Mouse (Mus musculus): ENCODE measurements around the gene Ltc4s.

The Ltc4s gene

DNA sequence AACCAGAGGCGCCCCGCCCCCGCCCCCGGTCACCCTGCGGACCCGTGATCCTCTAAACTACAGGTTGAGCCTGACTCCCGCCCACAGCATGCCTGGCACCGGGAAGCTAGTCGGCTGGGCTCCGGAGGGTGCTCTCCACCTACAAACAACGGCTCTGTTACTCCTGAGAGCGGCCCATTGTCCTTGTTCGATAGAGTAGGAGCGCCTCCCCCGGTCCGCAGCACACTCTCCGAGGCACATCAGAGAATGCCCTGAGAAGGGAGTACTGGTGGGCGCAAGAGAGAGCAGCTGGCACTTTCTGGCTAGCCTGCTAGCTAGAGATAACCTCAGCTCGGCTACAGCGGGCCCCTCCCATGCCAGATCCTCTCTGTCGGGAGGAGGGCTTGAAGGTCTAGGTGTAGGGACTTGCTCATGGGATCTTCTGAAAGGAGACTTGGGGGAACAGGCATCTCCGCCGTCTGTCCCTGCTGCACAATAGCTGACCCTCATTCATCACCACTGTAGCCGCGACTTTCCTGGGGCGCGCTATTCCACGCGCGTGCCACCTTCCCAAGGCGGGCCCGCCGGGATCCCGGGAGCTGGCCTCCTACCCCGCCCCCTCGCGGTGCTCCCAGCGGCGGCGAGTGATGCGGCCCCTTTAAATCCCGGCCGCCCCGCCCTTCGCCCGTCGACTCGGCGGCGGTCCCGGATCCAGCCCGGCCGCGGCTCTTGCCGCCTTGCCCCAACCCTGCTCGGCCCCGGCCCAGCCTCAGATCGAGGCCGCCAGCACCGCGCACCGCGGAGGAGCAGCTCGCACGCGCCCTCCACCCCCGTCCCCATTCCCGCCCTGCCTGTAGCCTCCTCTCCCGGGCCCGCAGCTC, 13.5 kb downstream of the Ltc4s start:
- peak; percentile 85 to 94 for DNase-seq (ENCODE audit: low spot score in 2 of 2)

DNA sequence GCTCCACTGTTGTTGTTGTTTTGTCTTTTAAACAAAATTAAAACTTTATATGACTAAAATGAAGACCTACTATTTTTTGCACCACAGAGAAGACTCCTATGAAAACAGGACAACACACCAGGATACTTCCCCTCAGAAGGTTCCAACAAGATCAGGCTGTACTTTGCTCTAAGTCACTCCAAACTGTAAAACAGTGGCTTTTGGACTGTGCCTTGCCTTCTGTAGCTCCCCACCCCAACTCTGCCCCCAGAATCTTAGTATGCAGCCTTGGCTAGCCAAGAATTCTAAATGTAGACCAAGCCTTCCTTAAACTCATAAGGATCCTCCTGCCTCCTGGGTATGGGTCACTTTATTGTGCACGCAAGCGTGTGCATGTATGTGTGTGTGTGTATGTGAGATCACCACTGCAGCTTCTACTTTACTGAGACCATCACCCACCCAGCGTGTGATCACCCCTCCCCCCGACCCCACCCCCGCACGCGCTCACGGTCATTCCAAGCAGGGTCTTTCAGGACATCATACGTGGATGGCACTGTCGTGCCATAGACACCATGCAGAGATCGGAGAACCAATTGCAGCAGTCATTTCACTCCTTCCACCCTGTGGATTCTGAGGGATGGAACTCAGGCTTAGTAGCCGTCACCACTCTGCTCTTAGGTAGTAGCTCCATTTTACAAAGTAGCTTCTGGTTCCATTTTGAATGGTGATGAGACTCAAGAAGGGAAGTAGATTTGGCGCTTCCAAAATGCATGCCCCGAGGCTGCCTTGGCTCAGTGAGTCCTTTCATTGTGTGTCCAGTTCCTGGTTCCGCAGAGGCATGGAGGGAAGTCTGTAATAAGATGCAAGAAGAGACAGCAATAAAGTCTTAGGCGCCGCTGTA, 14.4 kb downstream of the Ltc4s start:
- DNase-seq (ENCODE audit: low spot score in 2 of 2): peak in 1 of 2 experiments; percentile 62

DNA sequence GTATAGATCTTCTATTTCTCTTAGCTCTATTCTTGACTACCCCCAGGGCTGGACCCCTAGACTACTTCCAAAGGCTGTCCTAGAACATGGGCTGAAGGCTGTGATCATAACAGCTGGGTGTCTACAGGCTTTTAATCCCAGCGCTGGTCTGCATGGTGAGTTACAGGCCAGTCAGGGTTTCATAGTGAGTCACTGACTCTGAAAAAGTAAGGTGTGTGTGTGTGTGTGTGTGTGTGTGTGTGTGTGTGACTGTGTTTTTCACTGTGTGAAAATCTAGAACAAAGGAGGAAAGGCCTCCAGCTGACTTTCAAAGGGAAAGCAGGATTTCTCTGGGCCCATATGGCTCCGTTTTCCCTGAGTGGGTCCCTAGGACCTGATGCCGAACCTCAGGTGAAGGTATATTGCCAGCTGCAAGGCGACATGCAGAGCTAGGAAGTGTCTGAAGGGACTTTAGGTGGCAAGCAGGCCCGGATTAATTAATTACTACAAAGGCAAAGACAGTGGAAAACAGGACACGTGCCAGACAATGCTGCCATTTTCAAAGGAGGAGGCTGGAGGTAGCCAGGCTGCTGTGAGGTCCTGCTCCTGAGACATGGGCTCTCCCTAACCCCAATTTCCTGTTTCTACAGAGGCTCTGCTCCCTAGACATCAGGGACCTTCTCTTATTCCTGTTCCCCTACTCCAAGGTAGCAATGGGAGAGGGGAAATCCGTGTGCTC, 15.7 kb downstream of the Ltc4s start:
- DNase-seq (ENCODE audit: low spot score in 2 of 2): no peak

GRCm38 (mm10) chr11:50219833-50220232, 18.6 kb downstream of the Ltc4s start:
- DNase-seq (ENCODE audit: low spot score in 2 of 2): no peak

- DNase-seq (ENCODE audit: low spot score in 2 of 2): no peak
These were observed 20.6 kb downstream of the Ltc4s start for GRCm38 (mm10) chr11:50217811-50218210.

- peak in 1 of 2 experiments; percentile 61 for DNase-seq (ENCODE audit: low spot score in 2 of 2)
These were observed 21.6 kb downstream of the Ltc4s start for GRCm38 (mm10) chr11:50216724-50217366.

DNA sequence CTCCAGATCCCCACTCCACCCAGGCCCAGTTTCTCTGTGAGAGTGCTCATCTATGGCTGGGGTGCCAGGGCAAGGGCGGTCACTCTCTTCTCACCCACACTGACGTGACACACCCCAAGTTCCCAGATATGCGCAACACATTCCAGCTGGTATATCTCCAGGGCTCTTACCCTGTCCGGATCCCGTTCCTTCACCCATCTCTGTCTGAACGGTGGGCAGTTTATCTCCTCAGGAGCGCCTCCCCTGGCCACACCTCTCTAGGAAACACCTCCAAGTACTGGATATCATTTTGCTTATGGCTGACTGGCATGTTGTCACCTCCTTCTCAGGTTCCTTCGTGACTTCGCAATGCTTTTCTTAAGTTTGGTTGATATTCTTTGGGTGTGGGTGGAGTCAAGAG, 22.8 kb downstream of the Ltc4s start:
- DNase-seq (ENCODE audit: low spot score in 2 of 2): no peak

GRCm38 (mm10) chr11:50214631-50215030, 23.8 kb downstream of the Ltc4s start:
- no peak for DNase-seq (ENCODE audit: low spot score in 2 of 2)

DNA sequence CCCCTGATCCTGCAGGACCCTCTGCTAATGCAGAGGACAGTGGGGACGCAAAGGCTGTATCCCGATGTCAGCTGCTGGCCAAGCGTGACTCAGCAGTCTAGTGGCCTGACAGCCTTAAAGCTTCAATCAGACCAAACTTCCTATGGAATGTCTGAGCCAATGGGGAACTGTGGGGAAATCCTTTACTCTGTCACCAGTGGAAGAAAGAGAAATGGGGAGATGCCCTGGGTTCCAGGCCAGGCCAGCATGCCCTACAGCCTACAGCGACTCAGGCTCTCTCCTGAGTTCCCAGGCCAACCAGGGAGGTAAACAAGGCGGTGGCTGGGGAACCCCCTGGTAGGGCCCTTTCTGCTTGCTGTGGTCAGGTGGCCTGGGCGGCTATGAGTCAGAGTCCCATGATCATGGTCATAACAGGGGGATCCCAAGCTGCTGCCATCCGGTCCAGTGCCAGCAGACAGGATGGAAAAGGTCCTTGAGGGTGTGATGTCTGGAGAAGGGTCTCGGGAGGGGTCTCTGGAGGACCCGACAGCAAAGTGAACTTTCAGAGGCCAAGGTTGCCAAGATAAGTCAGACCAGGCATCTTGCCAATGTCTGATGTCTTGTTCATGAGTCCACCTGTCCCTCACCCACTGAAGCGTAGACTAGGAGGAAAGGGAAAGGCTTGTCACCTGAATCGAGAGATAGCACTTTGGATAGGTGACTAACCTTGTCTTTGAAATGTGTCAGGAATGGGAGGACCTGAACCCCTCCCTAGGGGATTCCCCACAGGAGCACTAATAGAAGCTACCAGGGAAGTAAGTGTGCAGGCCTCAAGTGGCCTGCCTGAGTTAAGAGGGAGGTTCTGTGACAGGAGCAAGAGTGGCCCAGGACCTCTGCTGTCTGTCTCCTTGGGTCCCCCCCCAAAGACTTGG, 25.3 kb downstream of the Ltc4s start:
- DNase-seq (ENCODE audit: low spot score in 2 of 2): peak in 1 of 2 experiments; percentile 61

GRCm38 (mm10) chr11:50212060-50212739, 26.2 kb downstream of the Ltc4s start:
- no peak for DNase-seq (ENCODE audit: low spot score in 2 of 2)

GRCm38 (mm10) chr11:50211322-50212059, 26.9 kb downstream of the Ltc4s start:
- no peak for DNase-seq (ENCODE audit: low spot score in 2 of 2)

- DNase-seq (ENCODE audit: low spot score in 2 of 2): peak; percentile 82 to 94
These were observed 27.8 kb downstream of the Ltc4s start, which contains the start of the genes Sqstm1 and Mgat4b for GRCm38 (mm10) chr11:50210505-50211151. Sqstm1 (minus strand) TSS chr11:50210827. Mgat4b (plus strand) TSS chr11:50210890.

DNA sequence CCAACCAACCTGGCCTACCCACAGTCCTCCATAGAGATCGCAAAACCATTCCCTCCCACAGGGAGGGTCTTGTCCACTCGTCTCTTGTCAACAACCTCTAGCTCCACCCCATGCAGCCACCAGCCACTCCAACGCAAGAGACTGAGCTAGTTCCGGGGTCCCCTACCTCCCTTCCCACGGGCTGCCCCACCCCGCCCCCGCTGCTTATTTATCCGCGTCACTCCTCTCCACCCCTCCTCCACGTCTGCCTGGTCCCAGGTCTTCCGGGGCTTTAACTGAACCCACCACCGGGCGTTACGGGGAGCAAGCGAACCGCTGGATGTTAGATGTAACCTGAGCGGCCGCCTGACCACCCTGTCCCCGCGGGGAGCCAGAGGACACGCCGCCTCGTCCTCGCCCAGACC, 28.3 kb downstream of the Ltc4s start:
- peak; percentile 89 to 94 for DNase-seq (ENCODE audit: low spot score in 2 of 2)

DNA sequence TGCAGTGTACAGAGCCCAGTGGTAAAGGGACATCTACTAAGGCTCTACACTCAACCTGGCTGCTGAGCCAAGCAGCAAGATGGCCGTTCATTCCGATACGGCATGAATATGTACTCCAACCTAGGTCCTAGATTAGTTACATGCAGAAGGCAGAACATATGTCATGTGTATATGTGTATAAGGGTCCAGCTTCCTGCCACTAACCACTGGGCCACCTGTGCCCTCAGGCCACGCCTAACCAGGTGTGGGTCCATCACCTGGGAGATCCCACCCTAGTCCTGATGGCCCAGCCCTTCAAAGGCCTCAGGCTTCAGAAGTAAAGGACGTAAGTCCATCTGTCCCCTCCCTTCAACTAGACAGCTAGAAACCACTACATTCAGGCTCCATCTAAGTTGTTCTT, 30.4 kb downstream of the Ltc4s start:
- no peak for DNase-seq (ENCODE audit: low spot score in 2 of 2)

GRCm38 (mm10) chr11:50207344-50207743, 31.1 kb downstream of the Ltc4s start:
- DNase-seq (ENCODE audit: low spot score in 2 of 2): no peak

DNA sequence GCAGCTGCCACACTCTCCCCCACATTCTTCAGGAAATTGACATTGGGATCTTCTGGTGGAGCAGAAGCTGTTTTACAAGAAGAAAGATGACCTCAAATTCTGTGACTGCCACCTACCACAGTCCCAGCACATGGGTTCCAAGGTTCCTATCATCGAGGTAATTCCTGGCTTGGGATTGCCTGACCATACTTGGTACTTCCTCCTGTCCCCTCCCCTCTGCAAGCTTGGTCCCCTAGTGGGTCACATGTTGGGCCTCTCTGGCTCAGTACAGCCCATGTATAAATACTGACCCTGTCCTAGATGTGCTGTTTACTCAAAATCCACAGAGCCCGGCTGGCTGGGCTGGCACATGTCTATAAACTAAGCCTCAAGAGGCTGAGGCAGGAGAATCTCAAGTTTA, 32.4 kb downstream of the Ltc4s start:
- DNase-seq (ENCODE audit: low spot score in 2 of 2): no peak

- no peak for DNase-seq (ENCODE audit: low spot score in 2 of 2)
These were observed 33.0 kb downstream of the Ltc4s start for GRCm38 (mm10) chr11:50205434-50205833.

- DNase-seq (ENCODE audit: low spot score in 2 of 2): no peak
These were observed 35.1 kb downstream of the Ltc4s start for GRCm38 (mm10) chr11:50203302-50203827.

Measured in spleen, postnatal 4 days (tissue).